Mouse (Mus musculus): ENCODE results near the gene Cdca4. TPM values are rescaled to one million over a fixed set of nuclear protein-coding genes. Genes with fewer than 3 reads are reported as not detected.

The Cdca4 gene
- polyA plus RNA-seq, 1 experiment, result 21.5 TPM

DNA sequence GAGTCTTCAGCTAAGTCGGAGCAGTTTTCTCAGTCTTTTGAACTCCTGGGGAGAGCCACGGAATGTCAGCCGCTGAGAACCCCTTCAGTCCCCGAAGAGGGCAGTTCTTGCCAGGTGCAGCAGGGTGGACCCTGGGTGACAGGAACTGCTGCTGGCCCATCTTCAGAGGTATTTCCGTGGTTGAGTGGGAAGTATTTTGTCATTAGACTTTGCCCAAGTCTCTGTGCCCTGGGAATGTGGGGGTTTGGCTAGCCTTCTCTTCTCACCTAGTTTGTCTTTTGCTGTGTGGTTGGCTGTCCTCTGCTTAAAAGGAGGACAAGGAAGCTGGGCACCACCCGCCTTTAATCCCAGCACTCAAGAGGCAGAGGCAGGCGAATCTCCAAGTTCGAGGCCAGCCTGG is 19.6 kb downstream of the Cdca4 start:
- Histone ChIP-seq H3K4me3 (peak overlapping the region; percentile 44), H3ac (ENCODE audit: control insufficient read depth, insufficient read length) (peak overlapping the region; percentile 9), H3K27me3 (ENCODE audit: control insufficient read depth, insufficient read depth, insufficient read length) (no peaks in the 10 kb centered on the region)

DNA sequence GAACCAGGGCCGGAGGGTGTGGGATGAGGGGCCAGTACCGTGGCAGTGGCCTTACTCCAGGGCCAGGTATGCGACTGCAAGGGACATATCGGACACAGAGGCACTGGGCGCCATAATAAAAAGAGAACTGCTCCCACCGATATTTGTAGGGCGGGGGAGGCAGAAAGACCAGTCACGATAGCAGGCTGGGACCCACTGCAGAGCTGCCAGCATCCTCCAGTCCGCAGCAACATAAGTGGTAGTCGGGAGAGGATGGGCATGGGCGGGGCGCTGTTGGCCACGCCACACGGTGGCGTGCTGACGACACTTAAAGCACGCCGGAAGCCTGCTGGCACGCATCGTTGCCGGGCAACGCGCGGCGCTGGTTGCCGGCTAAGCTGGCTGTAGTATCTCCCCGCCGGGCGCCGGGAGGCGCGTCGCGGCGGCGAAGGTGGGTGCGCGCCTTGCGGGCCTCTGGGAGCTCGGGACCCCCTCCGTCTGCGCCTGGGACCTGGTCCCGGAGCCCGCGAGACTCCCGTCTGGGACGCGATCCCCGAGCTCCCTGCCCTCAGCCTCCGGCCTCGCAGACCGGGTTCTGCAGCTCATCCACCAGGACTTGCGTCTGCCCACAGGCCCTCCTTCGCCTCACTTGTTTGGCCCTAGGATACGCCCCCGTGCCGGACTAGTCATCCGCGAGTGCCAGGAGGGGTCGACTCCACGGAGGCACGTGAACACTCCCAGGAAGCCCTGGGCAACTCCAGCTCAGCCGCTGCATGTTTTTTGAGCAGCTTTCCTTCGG is 20.4 kb downstream of the Cdca4 start, which contains the start of gene Clba1:
Clba1 (plus strand) TSS at position 351 of the 778 bp plus-strand sequence.
- H3K79me2 ChIP-seq (ENCODE audit: control insufficient read depth, insufficient read depth), result no peaks in the 10 kb centered on the region
- peak within 1 kb of the TSS; percentile 44 for H3K4me3 ChIP-seq
- peak within 1 kb of the TSS; percentile 94 for H3K4me2 ChIP-seq (ENCODE audit: low read depth)
- no peaks in the 10 kb centered on the region for H3K36me3 ChIP-seq (ENCODE audit: control insufficient read depth, insufficient read depth)
- peak within 1 kb of the TSS; percentile 9 for H3ac ChIP-seq (ENCODE audit: control insufficient read depth, insufficient read length)
- H3K27me3 ChIP-seq (ENCODE audit: control insufficient read depth, insufficient read depth, insufficient read length), result no peaks in the 10 kb centered on the region
- TF ChIP-seq USF1 (IDR thresholded peaks at IDR 0.05; ENCODE audit: low read depth) (peak; percentile 22), MAX (IDR thresholded peaks at IDR 0.05; ENCODE audit: low read depth) (no peak), MYOG (IDR thresholded peaks at IDR 0.05; ENCODE audit: control insufficient read depth in 1 of 3, insufficient read depth in 1 of 3, insufficient read length in 2 of 3, low read depth in 2 of 3) (no peak), POLR2A (IDR thresholded peaks at IDR 0.05; ENCODE audit: insufficient read length, low read depth) (peak; percentile 63), POLR2AphosphoS2 (IDR thresholded peaks at IDR 0.05; ENCODE audit: insufficient read length, low read depth) (peak; percentile 44)

More for the DNA sequence above, 19.6 kb downstream of the Cdca4 start:
- H3K4me2 ChIP-seq (ENCODE audit: low read depth), result peak overlapping the region; percentile 94
- H3K36me3 ChIP-seq (ENCODE audit: control insufficient read depth, insufficient read depth), result no peaks in the 10 kb centered on the region
- H3K79me2 ChIP-seq (ENCODE audit: control insufficient read depth, insufficient read depth), result no peaks in the 10 kb centered on the region
- no peak for TF ChIP-seq USF1 (IDR thresholded peaks at IDR 0.05; ENCODE audit: low read depth)
- no peak for TF ChIP-seq MYOD1 (IDR thresholded peaks at IDR 0.05; ENCODE audit: control insufficient read depth in 1 of 3, insufficient read length in 2 of 3, low read depth in 2 of 3)
- TF ChIP-seq CEBPB (IDR thresholded peaks at IDR 0.05; ENCODE audit: insufficient read depth, poor library complexity, severe bottlenecking), result no peak
- no peak for TF ChIP-seq TCF3 (IDR thresholded peaks at IDR 0.05; ENCODE audit: insufficient read length, low read depth)
- TF ChIP-seq TCF12 (IDR thresholded peaks at IDR 0.05; ENCODE audit: insufficient read depth, poor library complexity, severe bottlenecking), result no peak
- no peak for TF ChIP-seq POLR2AphosphoS2 (IDR thresholded peaks at IDR 0.05; ENCODE audit: insufficient read length, low read depth)
- no peak for TF ChIP-seq POLR2A (IDR thresholded peaks at IDR 0.05; ENCODE audit: insufficient read length, low read depth)
- TF ChIP-seq SRF (IDR thresholded peaks at IDR 0.05; ENCODE audit: control insufficient read depth, insufficient read length, low read depth), result no peak
- no peak for TF ChIP-seq MYOG (IDR thresholded peaks at IDR 0.05; ENCODE audit: control insufficient read depth in 1 of 3, insufficient read depth in 1 of 3, insufficient read length in 2 of 3, low read depth in 2 of 3)
- TF ChIP-seq MAX (IDR thresholded peaks at IDR 0.05; ENCODE audit: low read depth), result no peak
- TF ChIP-seq E2F4 (IDR thresholded peaks at IDR 0.05; ENCODE audit: insufficient read depth), result no peak

DNA sequence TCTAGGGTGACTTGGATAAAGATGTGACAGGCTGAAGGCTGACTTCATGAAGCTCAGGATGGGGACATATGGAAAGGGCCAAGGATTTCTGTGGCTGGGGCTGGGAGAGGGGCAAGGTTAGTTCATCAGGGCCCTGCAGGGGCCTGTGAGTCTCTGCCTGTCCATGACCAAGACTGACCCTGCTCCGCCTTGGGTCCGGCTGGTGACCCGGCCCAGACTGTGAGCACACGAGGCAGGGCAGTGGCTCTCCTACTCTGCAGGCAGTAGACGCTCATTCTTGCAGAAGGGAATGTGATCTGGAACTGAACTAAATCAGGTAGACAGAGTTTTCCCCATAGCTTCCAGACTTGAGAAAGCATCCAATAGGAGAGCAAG is 21.0 kb downstream of the Cdca4 start:
- no peak overlapping the region for H3ac ChIP-seq (ENCODE audit: control insufficient read depth, insufficient read length)
- TF ChIP-seq MYOG (IDR thresholded peaks at IDR 0.05; ENCODE audit: control insufficient read depth in 1 of 3, insufficient read depth in 1 of 3, insufficient read length in 2 of 3, low read depth in 2 of 3), result no peak
- TF ChIP-seq REST (IDR thresholded peaks at IDR 0.05; ENCODE audit: insufficient read depth, insufficient read length), result no peak
- no peak for TF ChIP-seq E2F4 (IDR thresholded peaks at IDR 0.05; ENCODE audit: insufficient read depth)
- TF ChIP-seq POLR2A (IDR thresholded peaks at IDR 0.05; ENCODE audit: insufficient read length, low read depth), result no peak
- TF ChIP-seq CEBPB (IDR thresholded peaks at IDR 0.05; ENCODE audit: insufficient read depth, poor library complexity, severe bottlenecking), result no peak

DNA sequence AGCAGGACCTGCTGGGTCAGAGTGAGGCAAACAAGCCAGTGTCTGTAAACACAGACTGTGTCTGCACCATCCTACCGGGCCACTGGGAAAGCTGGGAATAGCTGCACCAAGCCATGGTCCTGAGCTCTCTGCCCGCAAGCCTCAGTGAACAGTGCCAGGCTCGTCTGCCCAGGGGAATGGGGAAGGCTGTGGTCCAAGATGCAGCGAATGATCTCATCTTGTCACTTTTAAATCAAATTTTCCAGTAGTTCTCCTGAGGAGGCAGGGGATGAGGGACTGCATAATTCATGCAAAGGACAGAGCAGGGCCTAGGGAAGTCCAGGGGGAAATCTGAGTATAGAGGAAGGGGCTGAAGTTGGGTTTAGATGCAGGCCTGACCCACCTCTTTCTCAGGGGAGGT is 21.4 kb downstream of the Cdca4 start:
- Histone ChIP-seq H3K4me2 (ENCODE audit: low read depth) (no peak overlapping the region), H3ac (ENCODE audit: control insufficient read depth, insufficient read length) (no peak overlapping the region), H3K79me2 (ENCODE audit: control insufficient read depth, insufficient read depth) (no peaks in the 10 kb centered on the region), H3K27me3 (ENCODE audit: control insufficient read depth, insufficient read depth, insufficient read length) (no peaks in the 10 kb centered on the region), H3K36me3 (ENCODE audit: control insufficient read depth, insufficient read depth) (no peaks in the 10 kb centered on the region), H3K4me3 (peak overlapping the region; percentile 44)
- TF ChIP-seq REST (IDR thresholded peaks at IDR 0.05; ENCODE audit: insufficient read depth, insufficient read length) (no peak), MAX (IDR thresholded peaks at IDR 0.05; ENCODE audit: low read depth) (no peak), MYOD1 (IDR thresholded peaks at IDR 0.05; ENCODE audit: control insufficient read depth in 1 of 3, insufficient read length in 2 of 3, low read depth in 2 of 3) (no peak), POLR2A (IDR thresholded peaks at IDR 0.05; ENCODE audit: insufficient read length, low read depth) (no peak), USF1 (IDR thresholded peaks at IDR 0.05; ENCODE audit: low read depth) (no peak), TCF12 (IDR thresholded peaks at IDR 0.05; ENCODE audit: insufficient read depth, poor library complexity, severe bottlenecking) (no peak), TCF3 (IDR thresholded peaks at IDR 0.05; ENCODE audit: insufficient read length, low read depth) (no peak), POLR2AphosphoS2 (IDR thresholded peaks at IDR 0.05; ENCODE audit: insufficient read length, low read depth) (no peak), CEBPB (IDR thresholded peaks at IDR 0.05; ENCODE audit: insufficient read depth, poor library complexity, severe bottlenecking) (no peak), MYOG (IDR thresholded peaks at IDR 0.05; ENCODE audit: control insufficient read depth in 1 of 3, insufficient read depth in 1 of 3, insufficient read length in 2 of 3, low read depth in 2 of 3) (no peak), SRF (IDR thresholded peaks at IDR 0.05; ENCODE audit: control insufficient read depth, insufficient read length, low read depth) (no peak), E2F4 (IDR thresholded peaks at IDR 0.05; ENCODE audit: insufficient read depth) (no peak)

More for the DNA sequence above, 21.0 kb downstream of the Cdca4 start:
- no peaks in the 10 kb centered on the region for H3K27me3 ChIP-seq (ENCODE audit: control insufficient read depth, insufficient read depth, insufficient read length)
- peak overlapping the region; percentile 94 for H3K4me2 ChIP-seq (ENCODE audit: low read depth)
- H3K4me3 ChIP-seq, result peak overlapping the region; percentile 44
- H3K36me3 ChIP-seq (ENCODE audit: control insufficient read depth, insufficient read depth), result no peaks in the 10 kb centered on the region
- H3K79me2 ChIP-seq (ENCODE audit: control insufficient read depth, insufficient read depth), result no peaks in the 10 kb centered on the region

DNA sequence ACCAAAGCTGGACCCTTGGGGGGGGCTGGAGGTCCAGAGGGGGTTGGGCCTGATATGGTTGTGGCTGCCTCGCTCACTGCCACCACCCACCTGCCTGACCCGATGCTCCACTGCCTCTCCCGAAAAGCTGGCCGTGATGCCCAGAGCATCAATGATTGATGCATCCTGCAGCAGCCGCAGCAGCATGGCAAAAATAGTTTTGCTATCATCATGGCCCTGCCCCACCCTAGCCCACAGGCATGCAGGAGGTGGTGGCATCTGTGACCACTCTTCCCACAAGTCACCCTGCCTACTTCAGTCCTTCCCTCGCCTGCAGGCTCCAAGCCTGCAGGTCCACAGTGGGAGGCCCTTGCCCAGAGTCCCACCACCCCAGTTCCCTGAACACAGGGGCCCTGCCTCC is 23.2 kb downstream of the Cdca4 start:
- Histone ChIP-seq H3K27me3 (ENCODE audit: control insufficient read depth, insufficient read depth, insufficient read length) (no peaks in the 10 kb centered on the region), H3ac (ENCODE audit: control insufficient read depth, insufficient read length) (no peak overlapping the region), H3K36me3 (ENCODE audit: control insufficient read depth, insufficient read depth) (no peaks in the 10 kb centered on the region), H3K79me2 (ENCODE audit: control insufficient read depth, insufficient read depth) (no peaks in the 10 kb centered on the region), H3K4me2 (ENCODE audit: low read depth) (peak overlapping the region; percentile 18), H3K4me3 (no peak overlapping the region)
- TF ChIP-seq TCF3 (IDR thresholded peaks at IDR 0.05; ENCODE audit: insufficient read length, low read depth) (peak; percentile 62), SRF (IDR thresholded peaks at IDR 0.05; ENCODE audit: control insufficient read depth, insufficient read length, low read depth) (no peak), MAX (IDR thresholded peaks at IDR 0.05; ENCODE audit: low read depth) (no peak), CEBPB (IDR thresholded peaks at IDR 0.05; ENCODE audit: insufficient read depth, poor library complexity, severe bottlenecking) (no peak), MYOG (IDR thresholded peaks at IDR 0.05; ENCODE audit: control insufficient read depth in 1 of 3, insufficient read depth in 1 of 3, insufficient read length in 2 of 3, low read depth in 2 of 3) (peak; percentile 40 to 93 (median 61)), MYOD1 (IDR thresholded peaks at IDR 0.05; ENCODE audit: control insufficient read depth in 1 of 3, insufficient read length in 2 of 3, low read depth in 2 of 3) (peak in 2 of 3 experiments; percentile 55 to 91), REST (IDR thresholded peaks at IDR 0.05; ENCODE audit: insufficient read depth, insufficient read length) (no peak), POLR2A (IDR thresholded peaks at IDR 0.05; ENCODE audit: insufficient read length, low read depth) (no peak), E2F4 (IDR thresholded peaks at IDR 0.05; ENCODE audit: insufficient read depth) (no peak), POLR2AphosphoS2 (IDR thresholded peaks at IDR 0.05; ENCODE audit: insufficient read length, low read depth) (no peak), TCF12 (IDR thresholded peaks at IDR 0.05; ENCODE audit: insufficient read depth, poor library complexity, severe bottlenecking) (no peak), USF1 (IDR thresholded peaks at IDR 0.05; ENCODE audit: low read depth) (no peak)

Measured in myocyte (in vitro differentiated cells).